Mouse (Mus musculus): ENCODE measurements at regions not wholly inside any gene's neighbourhood (a gene's known extent, or its start where the extent isn't known, plus 50 kb on each side); places are given as distances from the start of the nearest gene placed in this dataset.
"Not testable (repeated sequence)": the region's sequence is repeated elsewhere in the genome, so short reads cannot be mapped to it uniquely, and the experiment has no call there.

GRCm38 (mm10) chr14:89642836-89643235 is 1171.6 kb upstream of the Pcdh20 start:
- H3K4me2 ChIP-seq: no peak overlapping the region
- H3K9ac ChIP-seq: no peak overlapping the region
- H3K27me3 ChIP-seq: no peaks in the 10 kb centered on the region
- no peaks in the 10 kb centered on the region for H3K4me1 ChIP-seq
- no peak overlapping the region for H3K4me3 ChIP-seq (replicated peaks)
- 80% methylated on average over 6 of the region's 6 CpGs for WGBS
- no peak overlapping the region for H3K27ac ChIP-seq
- no peak for ATAC-seq (replicated peaks; ENCODE audit: low FRiP score)
- H3K9me3 ChIP-seq (replicated peaks): no peaks in the 10 kb centered on the region
- no peaks in the 10 kb centered on the region for H3K36me3 ChIP-seq

- Histone ChIP-seq H3K27me3 (no peaks in the 10 kb centered on the region), H3K9me3 (replicated peaks) (no peaks in the 10 kb centered on the region), H3K27ac (no peak overlapping the region), H3K9ac (no peak overlapping the region), H3K4me2 (no peak overlapping the region), H3K36me3 (no peaks in the 10 kb centered on the region), H3K4me1 (no peaks in the 10 kb centered on the region), H3K4me3 (replicated peaks) (no peak overlapping the region)
- no peak for ATAC-seq (replicated peaks; ENCODE audit: low FRiP score)
- 69% methylated on average over 6 of the region's 6 CpGs for WGBS
Measured at GRCm38 (mm10) chr14:89639322-89639721, 1168.1 kb upstream of the Pcdh20 start.

- Histone ChIP-seq H3K27me3 (no peaks in the 10 kb centered on the region), H3K4me2 (no peak overlapping the region), H3K36me3 (no peaks in the 10 kb centered on the region), H3K4me3 (replicated peaks) (no peak overlapping the region), H3K27ac (no peak overlapping the region), H3K9me3 (replicated peaks) (no peaks in the 10 kb centered on the region), H3K9ac (no peak overlapping the region), H3K4me1 (no peaks in the 10 kb centered on the region)
- no peak for ATAC-seq (replicated peaks; ENCODE audit: low FRiP score)
- WGBS: 73% methylated on average over 2 of the region's 2 CpGs
Measured at GRCm38 (mm10) chr14:89636689-89637088, 1165.5 kb upstream of the Pcdh20 start.

GRCm38 (mm10) chr14:89634559-89635124 is 1163.4 kb upstream of the Pcdh20 start:
- Histone ChIP-seq H3K9me3 (replicated peaks) (no peaks in the 10 kb centered on the region), H3K4me1 (no peaks in the 10 kb centered on the region), H3K4me2 (no peak overlapping the region), H3K4me3 (replicated peaks) (no peak overlapping the region), H3K9ac (no peak overlapping the region), H3K27me3 (no peaks in the 10 kb centered on the region), H3K36me3 (no peaks in the 10 kb centered on the region), H3K27ac (no peak overlapping the region)
- ATAC-seq (replicated peaks; ENCODE audit: low FRiP score): no peak
- WGBS: 48% methylated on average over 1 of the region's 1 CpGs

- H3K9ac ChIP-seq: no peak overlapping the region
- no peak overlapping the region for H3K4me3 ChIP-seq (replicated peaks)
- WGBS: 91% methylated on average over 1 of the region's 1 CpGs
- no peaks in the 10 kb centered on the region for H3K9me3 ChIP-seq (replicated peaks)
- no peak overlapping the region for H3K27ac ChIP-seq
- ATAC-seq (replicated peaks; ENCODE audit: low FRiP score): no peak
- H3K4me2 ChIP-seq: no peak overlapping the region
- no peaks in the 10 kb centered on the region for H3K27me3 ChIP-seq
- H3K36me3 ChIP-seq: no peaks in the 10 kb centered on the region
- no peaks in the 10 kb centered on the region for H3K4me1 ChIP-seq
Measured at GRCm38 (mm10) chr14:89633654-89634053, 1162.5 kb upstream of the Pcdh20 start.

GRCm38 (mm10) chr14:89610670-89611069 is 1139.5 kb upstream of the Pcdh20 start:
- Histone ChIP-seq H3K9me3 (replicated peaks) (no peaks in the 10 kb centered on the region), H3K36me3 (no peaks in the 10 kb centered on the region), H3K4me1 (no peaks in the 10 kb centered on the region), H3K4me2 (no peak overlapping the region), H3K4me3 (replicated peaks) (no peak overlapping the region), H3K27me3 (no peaks in the 10 kb centered on the region), H3K9ac (no peak overlapping the region), H3K27ac (no peak overlapping the region)
- ATAC-seq (replicated peaks; ENCODE audit: low FRiP score): no peak
- WGBS: 74% methylated on average over 2 of the region's 2 CpGs

- H3K9me3 ChIP-seq (replicated peaks); H3K9ac ChIP-seq; H3K27me3 ChIP-seq; H3K4me3 ChIP-seq (replicated peaks); H3K4me1 ChIP-seq; H3K36me3 ChIP-seq; H3K4me2 ChIP-seq: not testable (repeated sequence)
- H3K27ac ChIP-seq: peak overlapping the region; percentile 46; the same call in 1 of the 2 replicates
- ATAC-seq (replicated peaks; ENCODE audit: low FRiP score): peak; percentile 58
- 47% methylated on average over 10 of the region's 10 CpGs for WGBS
Measured at GRCm38 (mm10) chr14:89609666-89610448, 1138.7 kb upstream of the Pcdh20 start.

GRCm38 (mm10) chr14:89607550-89607949 is 1136.4 kb upstream of the Pcdh20 start:
- H3K27me3 ChIP-seq: no peaks in the 10 kb centered on the region
- ATAC-seq (replicated peaks; ENCODE audit: low FRiP score): no peak
- WGBS: 94% methylated on average over 1 of the region's 1 CpGs
- no peak overlapping the region for H3K27ac ChIP-seq
- no peak overlapping the region for H3K4me2 ChIP-seq
- no peak overlapping the region for H3K9ac ChIP-seq
- no peaks in the 10 kb centered on the region for H3K4me1 ChIP-seq
- no peaks in the 10 kb centered on the region for H3K36me3 ChIP-seq
- H3K4me3 ChIP-seq (replicated peaks): no peak overlapping the region
- no peaks in the 10 kb centered on the region for H3K9me3 ChIP-seq (replicated peaks)

GRCm38 (mm10) chr14:89597812-89598211 is 1126.6 kb upstream of the Pcdh20 start:
- H3K9me3 ChIP-seq (replicated peaks): no peaks in the 10 kb centered on the region
- H3K9ac ChIP-seq: no peak overlapping the region
- ATAC-seq (replicated peaks; ENCODE audit: low FRiP score): no peak
- no peaks in the 10 kb centered on the region for H3K36me3 ChIP-seq
- no peak overlapping the region for H3K4me2 ChIP-seq
- no peak overlapping the region for H3K4me3 ChIP-seq (replicated peaks)
- 72% methylated on average over 1 of the region's 1 CpGs for WGBS
- no peaks in the 10 kb centered on the region for H3K4me1 ChIP-seq
- no peak overlapping the region for H3K27ac ChIP-seq
- H3K27me3 ChIP-seq: no peaks in the 10 kb centered on the region

- no peak overlapping the region for H3K27ac ChIP-seq
- H3K4me1 ChIP-seq: no peaks in the 10 kb centered on the region
- H3K4me2 ChIP-seq: no peak overlapping the region
- H3K4me3 ChIP-seq (replicated peaks): no peak overlapping the region
- no peak overlapping the region for H3K9ac ChIP-seq
- H3K9me3 ChIP-seq (replicated peaks): no peaks in the 10 kb centered on the region
- no peaks in the 10 kb centered on the region for H3K27me3 ChIP-seq
- 50% methylated on average over 3 of the region's 3 CpGs for WGBS
- ATAC-seq (replicated peaks; ENCODE audit: low FRiP score): no peak
- no peaks in the 10 kb centered on the region for H3K36me3 ChIP-seq
Measured at GRCm38 (mm10) chr14:89573576-89573975, 1102.4 kb upstream of the Pcdh20 start.

- H3K9me3 ChIP-seq (replicated peaks): no peaks in the 10 kb centered on the region
- H3K27ac ChIP-seq: no peak overlapping the region
- 18% methylated on average over 1 of the region's 1 CpGs for WGBS
- H3K4me2 ChIP-seq: no peak overlapping the region
- ATAC-seq (replicated peaks; ENCODE audit: low FRiP score): peak; percentile 67
- H3K9ac ChIP-seq: no peak overlapping the region
- H3K36me3 ChIP-seq: no peaks in the 10 kb centered on the region
- H3K4me1 ChIP-seq: no peaks in the 10 kb centered on the region
- H3K4me3 ChIP-seq (replicated peaks): no peak overlapping the region
- no peaks in the 10 kb centered on the region for H3K27me3 ChIP-seq
Measured at GRCm38 (mm10) chr14:89571703-89572102, 1100.5 kb upstream of the Pcdh20 start.

- 40% methylated on average over 3 of the region's 3 CpGs for WGBS
- peak; percentile 78; the same call in 1 of the 2 replicates for ATAC-seq (replicated peaks; ENCODE audit: low FRiP score)
Measured at GRCm38 (mm10) chr14:89559822-89560477, 1088.8 kb upstream of the Pcdh20 start.

More at GRCm38 (mm10) chr14:89559822-89560477, 1088.8 kb upstream of the Pcdh20 start:
- Histone ChIP-seq H3K9ac (no peak overlapping the region), H3K4me1 (no peaks in the 10 kb centered on the region), H3K4me2 (no peak overlapping the region), H3K36me3 (no peaks in the 10 kb centered on the region), H3K27ac (no peak overlapping the region), H3K27me3 (no peaks in the 10 kb centered on the region), H3K9me3 (replicated peaks) (no peaks in the 10 kb centered on the region), H3K4me3 (replicated peaks) (no peak overlapping the region)

Data from kidney, embryonic 15.5 days (tissue).